Mouse (Mus musculus) layer of hippocampus, adult 9-10 months (tissue): ENCODE measurements around the gene Cacna1f.

Source experiments
- DNase-seq: peaks from one replicate; pipeline ENCODE4 v3.0.0; 2022; ENCODE audit warnings: low spot score

Cacna1f gene

DNA sequence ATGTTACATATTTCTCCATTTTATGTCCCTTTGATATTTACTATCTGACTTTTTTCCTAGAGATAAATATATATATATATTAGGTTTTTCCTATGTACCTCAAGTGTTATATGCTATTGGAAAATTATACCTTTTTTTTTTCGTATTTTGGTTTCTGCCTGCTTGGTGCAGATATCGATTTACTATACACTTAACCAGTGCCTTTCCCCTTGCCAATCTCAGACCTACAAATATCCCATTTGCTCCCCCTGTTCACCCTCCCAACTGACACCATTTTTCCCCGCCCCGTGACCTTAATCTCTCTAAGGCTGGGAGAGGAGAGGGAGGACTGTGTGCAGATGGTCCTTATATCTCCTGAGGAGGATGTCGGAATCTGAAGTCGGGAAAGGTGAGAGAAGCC lies at the start of gene Cacna1f:
Gene Cacna1f, plus strand, starts transcription at position 301 of the 400 bp plus-strand sequence.
- DNase-seq, result no peak

DNA sequence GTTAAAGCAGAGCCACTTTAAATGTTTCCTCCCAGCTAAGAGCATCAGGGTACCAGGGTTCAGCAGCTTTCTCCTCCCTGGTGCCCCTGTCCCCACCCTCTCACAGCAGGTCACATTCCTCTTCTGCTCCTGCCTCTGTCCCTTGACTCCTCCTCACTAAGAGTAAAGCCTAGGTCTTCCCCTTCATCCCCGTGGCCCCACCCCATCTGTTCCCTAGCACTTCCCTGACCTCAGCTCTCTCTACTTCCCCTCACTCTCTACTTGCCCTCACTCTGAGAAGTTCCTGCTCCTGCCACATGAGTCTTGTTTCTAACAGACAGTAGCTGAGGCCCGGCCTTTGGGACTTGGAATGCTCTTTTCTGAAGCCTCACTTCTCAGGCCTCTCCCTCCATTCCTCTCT lies 43.8 kb upstream of the Cacna1f start:
- DNase-seq, result no peak

GRCm38 (mm10) chrX:7566352-7566751 lies 40.5 kb upstream of the Cacna1f start:
- no peak for DNase-seq

DNA sequence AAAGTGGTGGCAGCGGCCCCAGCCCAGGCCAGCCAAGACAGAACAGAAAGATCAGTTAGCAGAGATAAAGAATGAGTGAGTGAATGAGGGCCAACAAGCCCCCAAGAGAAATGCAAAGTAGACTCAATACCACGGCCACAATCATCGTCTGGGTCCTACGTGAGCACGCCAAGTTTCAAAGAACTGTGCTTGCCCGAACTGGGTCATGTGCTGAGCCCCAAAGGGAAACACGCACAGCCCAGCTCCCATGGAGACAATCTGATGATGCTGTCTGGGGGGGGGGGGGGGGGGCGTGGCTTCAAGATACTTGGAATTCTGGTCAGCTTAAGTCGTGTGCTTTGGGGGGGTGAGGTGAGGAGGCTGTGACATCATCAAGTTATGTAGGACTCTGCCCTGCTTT lies 39.4 kb upstream of the Cacna1f start:
- no peak for DNase-seq

DNA sequence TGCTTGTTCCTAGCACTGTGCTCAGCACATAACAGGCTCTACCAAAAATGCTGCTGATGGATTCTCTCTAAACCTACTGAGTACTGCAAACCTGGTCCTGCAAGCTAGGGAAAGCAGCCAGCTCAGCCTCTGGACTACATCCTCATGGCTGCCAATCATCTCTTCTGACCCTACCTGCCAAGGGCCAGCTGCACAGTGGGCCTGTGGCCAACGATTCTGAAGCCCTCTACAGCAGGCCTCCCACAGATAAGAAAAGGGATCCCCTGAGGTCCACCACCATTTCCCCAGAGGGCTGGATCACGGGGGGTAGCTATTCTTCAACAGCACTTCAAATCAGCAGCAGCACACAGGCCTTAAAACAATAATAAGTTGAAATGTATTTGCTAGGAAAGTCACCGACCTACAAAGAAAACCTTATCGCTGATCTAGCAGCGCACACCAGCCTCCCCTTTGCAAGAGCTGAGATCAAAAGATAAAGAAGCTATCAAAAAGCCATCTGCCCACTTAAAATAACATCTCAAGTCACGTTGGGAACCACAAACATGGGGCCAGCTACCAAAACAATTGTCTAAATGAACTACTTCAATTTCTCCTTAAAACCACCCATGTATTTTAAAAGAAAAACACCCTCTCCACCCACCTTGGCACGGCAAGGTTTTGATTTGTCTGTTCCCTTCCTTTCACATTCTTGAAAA lies 36.3 kb upstream of the Cacna1f start:
- no peak for DNase-seq

GRCm38 (mm10) chrX:7571565-7572136 lies 35.2 kb upstream of the Cacna1f start:
- DNase-seq, result no peak

- DNase-seq, result no peak
Observed at GRCm38 (mm10) chrX:7572466-7572865, 34.4 kb upstream of the Cacna1f start.

- no peak for DNase-seq
Observed at GRCm38 (mm10) chrX:7573176-7574086, 33.5 kb upstream of the Cacna1f start, which contains the start of gene Foxp3. Foxp3 (plus strand) TSS chrX:7573644.

GRCm38 (mm10) chrX:7574087-7574884 lies 32.6 kb upstream of the Cacna1f start, which contains the start of gene Ppp1r3f:
Ppp1r3f (minus strand) TSS chrX:7574283.
- DNase-seq, result peak; percentile 96

GRCm38 (mm10) chrX:7574885-7575231 lies 32.0 kb upstream of the Cacna1f start:
- DNase-seq, result no peak

- DNase-seq, result no peak
Observed at GRCm38 (mm10) chrX:7581151-7581550, 25.7 kb upstream of the Cacna1f start.

DNA sequence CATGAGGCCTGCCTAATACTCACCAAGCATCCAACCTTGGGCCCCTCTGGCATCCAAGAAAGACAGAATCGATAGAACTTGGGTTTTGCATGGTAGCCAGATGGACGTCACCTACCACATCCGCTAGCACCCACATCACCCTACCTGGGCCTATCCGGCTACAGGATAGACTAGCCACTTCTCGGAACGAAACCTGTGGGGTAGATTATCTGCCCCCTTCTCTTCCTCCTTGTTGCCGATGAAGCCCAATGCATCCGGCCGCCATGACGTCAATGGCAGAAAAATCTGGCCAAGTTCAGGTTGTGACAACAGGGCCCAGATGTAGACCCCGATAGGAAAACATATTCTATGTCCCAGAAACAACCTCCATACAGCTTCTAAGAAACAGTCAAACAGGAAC lies 23.0 kb upstream of the Cacna1f start:
- no peak for DNase-seq

GRCm38 (mm10) chrX:7586356-7586755 lies 20.5 kb upstream of the Cacna1f start:
- DNase-seq, result no peak

GRCm38 (mm10) chrX:7595371-7595770 lies 11.5 kb upstream of the Cacna1f start:
- DNase-seq, result no peak

- DNase-seq, result no peak
Observed at GRCm38 (mm10) chrX:7604004-7604403, 2.9 kb upstream of the Cacna1f start.

DNA sequence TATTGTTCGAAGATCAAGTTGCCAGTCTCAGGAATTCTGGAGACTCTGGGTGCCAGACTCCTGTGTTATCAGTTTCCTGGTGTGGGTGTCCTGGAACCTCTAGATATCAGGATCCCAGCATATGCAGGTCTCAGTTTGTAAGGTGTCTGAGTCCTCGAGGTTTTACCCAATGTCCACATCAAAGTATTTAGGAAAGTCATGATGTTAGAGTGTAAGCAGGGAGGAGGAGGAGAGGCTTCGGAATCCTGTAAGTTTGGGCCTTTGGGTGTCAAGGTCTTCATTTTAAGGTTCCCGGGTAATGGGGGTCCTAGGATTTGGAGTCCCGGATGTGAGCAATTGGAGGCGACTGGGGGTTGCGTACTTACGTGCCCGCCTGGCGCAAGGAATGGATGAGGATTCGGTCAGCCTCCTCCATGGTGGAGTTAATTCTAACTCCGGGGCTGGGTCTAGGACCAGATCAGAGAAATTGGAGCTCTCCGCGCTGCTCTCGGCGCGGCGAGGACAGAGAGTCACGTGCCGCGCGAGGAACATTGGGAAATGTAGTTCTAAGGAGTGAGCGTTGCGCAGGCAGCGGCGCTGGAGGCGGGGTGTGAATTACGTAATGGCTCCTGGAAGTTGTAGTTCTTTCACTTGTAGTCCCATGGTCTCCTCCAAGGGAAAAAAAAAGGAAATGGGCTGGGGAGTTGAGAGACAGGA lies 1.9 kb upstream of the Cacna1f start, which contains the start of gene Ccdc22:
Gene Ccdc22, minus strand, starts transcription at position 639 of the 696 bp plus-strand sequence.
- peak; percentile 51 for DNase-seq

DNA sequence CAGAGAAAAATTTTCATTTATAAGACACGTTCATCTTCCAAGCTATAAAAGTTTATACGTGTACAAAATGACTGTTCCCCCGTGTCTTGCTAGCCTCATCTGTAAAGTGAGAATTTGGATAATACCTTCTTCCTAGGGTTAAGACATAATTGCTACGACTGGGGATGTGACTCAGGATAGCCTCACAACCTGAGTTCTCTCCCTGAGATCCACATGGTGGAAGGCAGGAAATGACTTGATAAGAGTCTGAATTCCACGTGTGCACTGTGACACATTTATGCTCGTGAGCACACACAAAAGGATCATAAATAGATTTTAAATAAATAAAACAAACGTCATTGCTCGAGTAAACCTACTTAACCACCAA lies 1.3 kb upstream of the Cacna1f start:
- no peak for DNase-seq

DNA sequence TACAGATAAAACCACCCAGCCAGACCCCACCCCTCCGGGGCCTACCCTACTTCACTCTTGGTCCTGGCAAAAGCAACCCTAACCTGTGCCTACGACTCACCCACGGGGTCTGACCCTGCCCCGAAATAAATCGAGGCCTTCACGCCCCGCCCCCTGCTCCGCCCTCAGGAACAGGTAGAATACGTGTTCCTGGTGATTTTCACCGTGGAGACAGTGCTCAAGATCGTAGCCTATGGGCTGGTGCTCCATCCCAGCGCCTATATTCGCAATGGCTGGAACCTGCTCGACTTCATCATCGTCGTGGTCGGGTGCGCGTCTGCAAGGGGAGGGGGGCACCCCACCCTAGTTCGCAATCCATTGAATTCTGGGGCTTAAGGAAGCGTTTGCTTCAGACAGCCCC lies 3.2 kb downstream of the Cacna1f start:
- DNase-seq, result no peak

GRCm38 (mm10) chrX:7610536-7611258 lies 3.8 kb downstream of the Cacna1f start:
- DNase-seq, result no peak

- no peak for DNase-seq
Observed at GRCm38 (mm10) chrX:7617889-7618551, 11.1 kb downstream of the Cacna1f start.
